Mouse (Mus musculus): ENCODE results near the gene Pigp. TPM values are rescaled to one million over a fixed set of nuclear protein-coding genes. Genes with fewer than 3 reads are reported as not detected.

The Pigp gene
- polyA plus RNA-seq, 1 experiment from 2014 or later: 104 TPM

DNA sequence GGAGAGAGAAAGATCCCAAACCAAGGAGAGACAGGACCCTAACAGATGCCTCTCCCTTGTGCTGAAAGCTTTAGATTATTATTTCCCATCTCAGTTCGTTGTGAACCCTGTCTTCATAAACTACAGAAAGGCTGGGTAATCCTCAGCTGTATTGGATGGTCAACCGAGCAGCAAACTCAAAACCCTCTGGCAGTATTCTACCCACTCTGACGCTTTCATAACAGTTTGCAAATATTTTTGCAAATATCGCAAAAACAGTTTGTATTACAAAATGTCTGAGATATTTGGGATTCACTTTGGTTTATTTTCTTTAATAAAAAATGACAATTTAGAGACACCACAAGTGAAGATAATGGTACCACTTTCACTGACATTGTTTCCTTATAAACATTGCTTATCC, 59.7 kb downstream of the Pigp start:
- Histone ChIP-seq H3K9ac (peak overlapping the region; percentile 83; the same call in 1 of the 2 replicates), H3K4me3 (peak overlapping the region; percentile 65), H3K4me2 (peak overlapping the region; percentile 78), H3K4me1 (replicated peaks) (peaks cover 26% of the 10 kb centered on the region), H3K36me3 (no peaks in the 10 kb centered on the region), H3K9me3 (no peaks in the 10 kb centered on the region), H3K27ac (replicated peaks) (peak overlapping the region; percentile 100), H3K27me3 (no peaks in the 10 kb centered on the region)
- ATAC-seq (ENCODE audit: low FRiP score, low read depth): no peak
- WGBS: 57% methylated on average over 4 of the region's 4 CpGs

GRCm38 (mm10) chr16:94311416-94311815, 60.2 kb downstream of the Pigp start:
- no peaks in the 10 kb centered on the region for H3K27me3 ChIP-seq
- peak overlapping the region; percentile 100 for H3K27ac ChIP-seq (replicated peaks)
- ATAC-seq (ENCODE audit: low FRiP score, low read depth): no peak
- peaks cover 26% of the 10 kb centered on the region for H3K4me1 ChIP-seq (replicated peaks)
- H3K36me3 ChIP-seq: no peaks in the 10 kb centered on the region
- 36% methylated on average over 1 of the region's 1 CpGs for WGBS
- no peak overlapping the region; the same call in 1 of the 2 replicates for H3K9ac ChIP-seq
- H3K4me3 ChIP-seq: peak overlapping the region; percentile 65
- H3K9me3 ChIP-seq: no peaks in the 10 kb centered on the region
- H3K4me2 ChIP-seq: peak overlapping the region; percentile 78

GRCm38 (mm10) chr16:94309025-94309424, 62.6 kb downstream of the Pigp start:
- H3K9me3 ChIP-seq: no peaks in the 10 kb centered on the region
- no peak overlapping the region for H3K27ac ChIP-seq (replicated peaks)
- no peak for ATAC-seq (ENCODE audit: low FRiP score, low read depth)
- H3K27me3 ChIP-seq: no peaks in the 10 kb centered on the region
- 93% methylated on average over 4 of the region's 4 CpGs for WGBS
- H3K4me1 ChIP-seq (replicated peaks): peaks cover 20% of the 10 kb centered on the region
- H3K4me2 ChIP-seq: no peak overlapping the region
- no peaks in the 10 kb centered on the region for H3K36me3 ChIP-seq
- H3K4me3 ChIP-seq: no peak overlapping the region
- no peak overlapping the region for H3K9ac ChIP-seq

Other genes with a start within 250 kb of the Pigp start
- gene Hlcs, start 58.3 kb downstream of the Pigp start, polyA plus RNA-seq (2015; fragmentation: Nextera tagmentation; extraction: Ambion mirVana): 9.4 and 9.6 TPM in 2 replicates
- gene Ripply3, start 43.4 kb downstream of the Pigp start, polyA plus RNA-seq (2015; fragmentation: Nextera tagmentation; extraction: Ambion mirVana): 0.94 and 1.1 TPM in 2 replicates
- gene Ttc3, start 1.2 kb downstream of the Pigp start, polyA plus RNA-seq (2015; fragmentation: Nextera tagmentation; extraction: Ambion mirVana): 845 and 859 TPM in 2 replicates
- 86.9 and 88.7 TPM in 2 replicates for gene Vps26c, start 155.0 kb upstream of the Pigp start, polyA plus RNA-seq (2015; fragmentation: Nextera tagmentation; extraction: Ambion mirVana)
- 10.5 and 10.7 TPM in 2 replicates for gene Dyrk1a, start 198.2 kb upstream of the Pigp start, polyA plus RNA-seq (2015; fragmentation: Nextera tagmentation; extraction: Ambion mirVana)

All from hindbrain, embryonic 15.5 days (tissue).